Mouse (Mus musculus) embryo, embryonic 9.5 days (tissue): ENCODE measurements around the gene Dab2ip.

ENCODE experiments used
- DNase-seq: peaks from one replicate; pipeline ENCODE4 v3.0.0-alpha.2; 2017; ENCODE audit errors: extremely low spot score

Gene Dab2ip

GRCm38 (mm10) chr2:35750533-35751141 lies 192.6 kb downstream of the Dab2ip start:
- no peak for DNase-seq

- no peak for DNase-seq
Measured at GRCm38 (mm10) chr2:35751781-35752505, 193.9 kb downstream of the Dab2ip start.

GRCm38 (mm10) chr2:35756467-35756866 lies 198.4 kb downstream of the Dab2ip start:
- no peak for DNase-seq

GRCm38 (mm10) chr2:35760352-35760751 lies 202.3 kb downstream of the Dab2ip start:
- no peak for DNase-seq

- no peak for DNase-seq
Measured at GRCm38 (mm10) chr2:35760867-35761266, 202.8 kb downstream of the Dab2ip start.

- no peak for DNase-seq
Measured at GRCm38 (mm10) chr2:35761458-35761857, 203.4 kb downstream of the Dab2ip start.

- DNase-seq = no peak
Measured at GRCm38 (mm10) chr2:35763818-35764217, 205.8 kb downstream of the Dab2ip start.

GRCm38 (mm10) chr2:35764328-35764727 lies 206.3 kb downstream of the Dab2ip start:
- DNase-seq = no peak

GRCm38 (mm10) chr2:35767834-35768537 lies 209.9 kb downstream of the Dab2ip start:
- DNase-seq = no peak

GRCm38 (mm10) chr2:35768538-35769238 lies 210.6 kb downstream of the Dab2ip start:
- DNase-seq = no peak

- no peak for DNase-seq
Measured at GRCm38 (mm10) chr2:35769398-35769797, 211.3 kb downstream of the Dab2ip start.

GRCm38 (mm10) chr2:35770541-35770940 lies 212.5 kb downstream of the Dab2ip start:
- no peak for DNase-seq

GRCm38 (mm10) chr2:35775651-35776055 lies 217.6 kb downstream of the Dab2ip start:
- no peak for DNase-seq

GRCm38 (mm10) chr2:35776935-35777334 lies 218.9 kb downstream of the Dab2ip start:
- no peak for DNase-seq

- no peak for DNase-seq
Measured at GRCm38 (mm10) chr2:35779266-35779665, 221.2 kb downstream of the Dab2ip start.
